Mouse (Mus musculus): ENCODE data around the gene Dync1li1. TPM values are rescaled to one million over a fixed set of nuclear protein-coding genes. Genes with fewer than 3 reads are reported as not detected.
"Not testable (repeated sequence)": the region's sequence is repeated elsewhere in the genome, so short reads cannot be mapped to it uniquely, and the experiment has no call there.

The Dync1li1 gene
- polyA plus RNA-seq, 1 experiment from 2014 or later = 122 TPM

- peaks cover 8% of the 10 kb centered on the region for H3K36me3 ChIP-seq
- H3K9me3 ChIP-seq = peaks cover 2% of the 10 kb centered on the region; the same call in 1 of the 2 replicates
- no peak overlapping the region for H3K27ac ChIP-seq
- H3K4me3 ChIP-seq = no peak overlapping the region
- H3K27me3 ChIP-seq (ENCODE audit: insufficient read depth, poor library complexity, severe bottlenecking) = no peaks in the 10 kb centered on the region
- no peak for DNase-seq (ENCODE audit: low spot score)
- WGBS = 90% methylated on average over 7 of the region's 7 CpGs
- peaks cover 28% of the 10 kb centered on the region for H3K4me1 ChIP-seq (replicated peaks)
Measured at GRCm38 (mm10) chr9:114686245-114686644, 2.3 kb upstream of the Dync1li1 start.

GRCm38 (mm10) chr9:114687639-114688038, 951 bp upstream of the Dync1li1 start:
- H3K4me1 ChIP-seq (replicated peaks) = peaks cover 29% of the 10 kb centered on the region

GRCm38 (mm10) chr9:114688953-114689407, 390 bp downstream of the Dync1li1 start:
- H3K9me3 ChIP-seq = peaks cover 2% of the 10 kb centered on the region; the same call in 1 of the 2 replicates
- no peaks in the 10 kb centered on the region for H3K27me3 ChIP-seq (ENCODE audit: insufficient read depth, poor library complexity, severe bottlenecking)
- peaks cover 33% of the 10 kb centered on the region for H3K36me3 ChIP-seq
- H3K4me1 ChIP-seq (replicated peaks) = peaks cover 29% of the 10 kb centered on the region
- peak overlapping the region; percentile 77 for H3K4me3 ChIP-seq
- H3K27ac ChIP-seq = peak overlapping the region; percentile 91
- under 1% methylated on average over 50 of the region's 50 CpGs for WGBS
- no peak for DNase-seq (ENCODE audit: low spot score)

More at GRCm38 (mm10) chr9:114687639-114688038, 951 bp upstream of the Dync1li1 start:
- 82% methylated on average over 13 of the region's 13 CpGs for WGBS
- Histone ChIP-seq H3K36me3 (peaks cover 19% of the 10 kb centered on the region), H3K27ac (peak overlapping the region; percentile 91), H3K9me3 (peaks cover 2% of the 10 kb centered on the region; the same call in 1 of the 2 replicates), H3K4me3 (peak overlapping the region; percentile 77), H3K27me3 (ENCODE audit: insufficient read depth, poor library complexity, severe bottlenecking) (no peaks in the 10 kb centered on the region)
- DNase-seq (ENCODE audit: low spot score) = no peak

- no peaks in the 10 kb centered on the region for H3K9me3 ChIP-seq
- peaks cover 45% of the 10 kb centered on the region for H3K36me3 ChIP-seq
- 15% methylated on average over 10 of the region's 10 CpGs for WGBS
- H3K4me1 ChIP-seq (replicated peaks) = peaks cover 29% of the 10 kb centered on the region
- H3K4me3 ChIP-seq = peak overlapping the region; percentile 77
- peak; percentile 7 for DNase-seq (ENCODE audit: low spot score)
- H3K27me3 ChIP-seq (ENCODE audit: insufficient read depth, poor library complexity, severe bottlenecking) = no peaks in the 10 kb centered on the region
- H3K27ac ChIP-seq = no peak overlapping the region
Measured at GRCm38 (mm10) chr9:114690119-114690601, 1.6 kb downstream of the Dync1li1 start.

GRCm38 (mm10) chr9:114691112-114691511, 2.5 kb downstream of the Dync1li1 start:
- H3K27me3 ChIP-seq (ENCODE audit: insufficient read depth, poor library complexity, severe bottlenecking) = no peaks in the 10 kb centered on the region
- peaks cover 49% of the 10 kb centered on the region for H3K36me3 ChIP-seq
- no peak overlapping the region for H3K4me3 ChIP-seq
- H3K9me3 ChIP-seq = no peaks in the 10 kb centered on the region
- H3K4me1 ChIP-seq (replicated peaks) = peaks cover 29% of the 10 kb centered on the region
- no peak overlapping the region for H3K27ac ChIP-seq
- DNase-seq (ENCODE audit: low spot score) = no peak

- not testable (repeated sequence) for H3K27me3 ChIP-seq (ENCODE audit: insufficient read depth, poor library complexity, severe bottlenecking); H3K27ac ChIP-seq; H3K4me3 ChIP-seq; DNase-seq (ENCODE audit: low spot score); H3K9me3 ChIP-seq; H3K4me1 ChIP-seq (replicated peaks)
- H3K36me3 ChIP-seq = peaks cover 72% of the 10 kb centered on the region
- 97% methylated on average over 8 of the region's 8 CpGs for WGBS
Measured at GRCm38 (mm10) chr9:114695662-114696061, 7.1 kb downstream of the Dync1li1 start.

- no peak for DNase-seq (ENCODE audit: low spot score)
- H3K9me3 ChIP-seq = no peaks in the 10 kb centered on the region
- 94% methylated on average over 4 of the region's 4 CpGs for WGBS
- no peak overlapping the region for H3K4me3 ChIP-seq
- no peaks in the 10 kb centered on the region for H3K27me3 ChIP-seq (ENCODE audit: insufficient read depth, poor library complexity, severe bottlenecking)
- H3K36me3 ChIP-seq = peaks cover 77% of the 10 kb centered on the region
- H3K4me1 ChIP-seq (replicated peaks) = no peaks in the 10 kb centered on the region
- no peak overlapping the region for H3K27ac ChIP-seq
Measured at GRCm38 (mm10) chr9:114697072-114697471, 8.5 kb downstream of the Dync1li1 start.

GRCm38 (mm10) chr9:114697926-114698325, 9.3 kb downstream of the Dync1li1 start:
- WGBS = 95% methylated on average over 5 of the region's 5 CpGs
- no peak overlapping the region for H3K4me3 ChIP-seq
- H3K27ac ChIP-seq = no peak overlapping the region
- H3K4me1 ChIP-seq (replicated peaks) = no peaks in the 10 kb centered on the region
- no peaks in the 10 kb centered on the region for H3K9me3 ChIP-seq
- no peaks in the 10 kb centered on the region for H3K27me3 ChIP-seq (ENCODE audit: insufficient read depth, poor library complexity, severe bottlenecking)
- no peak for DNase-seq (ENCODE audit: low spot score)
- H3K36me3 ChIP-seq = peaks cover 73% of the 10 kb centered on the region

GRCm38 (mm10) chr9:114699262-114699661, 10.7 kb downstream of the Dync1li1 start:
- H3K4me3 ChIP-seq = no peak overlapping the region
- DNase-seq (ENCODE audit: low spot score) = no peak
- no peaks in the 10 kb centered on the region for H3K9me3 ChIP-seq
- no peaks in the 10 kb centered on the region for H3K27me3 ChIP-seq (ENCODE audit: insufficient read depth, poor library complexity, severe bottlenecking)
- H3K27ac ChIP-seq = no peak overlapping the region
- H3K4me1 ChIP-seq (replicated peaks) = no peaks in the 10 kb centered on the region
- 77% methylated on average over 6 of the region's 6 CpGs for WGBS
- H3K36me3 ChIP-seq = peaks cover 68% of the 10 kb centered on the region

- no peak overlapping the region for H3K4me3 ChIP-seq
- DNase-seq (ENCODE audit: low spot score) = no peak
- peaks cover 68% of the 10 kb centered on the region for H3K36me3 ChIP-seq
- H3K4me1 ChIP-seq (replicated peaks) = no peaks in the 10 kb centered on the region
- H3K27me3 ChIP-seq (ENCODE audit: insufficient read depth, poor library complexity, severe bottlenecking) = no peaks in the 10 kb centered on the region
- no peaks in the 10 kb centered on the region for H3K9me3 ChIP-seq
- 92% methylated on average over 15 of the region's 16 CpGs for WGBS
- no peak overlapping the region for H3K27ac ChIP-seq
Measured at GRCm38 (mm10) chr9:114699882-114700665, 11.5 kb downstream of the Dync1li1 start.

GRCm38 (mm10) chr9:114701031-114701430, 12.4 kb downstream of the Dync1li1 start:
- peaks cover 72% of the 10 kb centered on the region for H3K36me3 ChIP-seq
- WGBS = 89% methylated on average over 2 of the region's 2 CpGs
- no peaks in the 10 kb centered on the region for H3K27me3 ChIP-seq (ENCODE audit: insufficient read depth, poor library complexity, severe bottlenecking)
- peaks cover 7% of the 10 kb centered on the region; the same call in 1 of the 2 replicates for H3K9me3 ChIP-seq
- no peaks in the 10 kb centered on the region for H3K4me1 ChIP-seq (replicated peaks)
- no peak overlapping the region for H3K27ac ChIP-seq
- H3K4me3 ChIP-seq = no peak overlapping the region
- no peak for DNase-seq (ENCODE audit: low spot score)

- DNase-seq (ENCODE audit: low spot score) = no peak
- H3K4me3 ChIP-seq = no peak overlapping the region
- H3K9me3 ChIP-seq = peaks cover 9% of the 10 kb centered on the region; the same call in 1 of the 2 replicates
- no peaks in the 10 kb centered on the region for H3K4me1 ChIP-seq (replicated peaks)
- peaks cover 78% of the 10 kb centered on the region for H3K36me3 ChIP-seq
- no peaks in the 10 kb centered on the region for H3K27me3 ChIP-seq (ENCODE audit: insufficient read depth, poor library complexity, severe bottlenecking)
- no peak overlapping the region for H3K27ac ChIP-seq
- 94% methylated on average over 4 of the region's 4 CpGs for WGBS
Measured at GRCm38 (mm10) chr9:114701921-114702320, 13.3 kb downstream of the Dync1li1 start.

- Histone ChIP-seq H3K36me3 (peaks cover 93% of the 10 kb centered on the region), H3K27me3 (ENCODE audit: insufficient read depth, poor library complexity, severe bottlenecking) (no peaks in the 10 kb centered on the region), H3K4me3 (no peak overlapping the region), H3K4me1 (replicated peaks) (no peaks in the 10 kb centered on the region), H3K27ac (no peak overlapping the region), H3K9me3 (peaks cover 9% of the 10 kb centered on the region; the same call in 1 of the 2 replicates)
- DNase-seq (ENCODE audit: low spot score) = no peak
- 96% methylated on average over 4 of the region's 4 CpGs for WGBS
Measured at GRCm38 (mm10) chr9:114707805-114708204, 19.2 kb downstream of the Dync1li1 start.

All from hindbrain, embryonic 10.5 days (tissue).